Mouse (Mus musculus): ENCODE results near the gene Fermt1. TPM values are rescaled to one million over a fixed set of nuclear protein-coding genes. Genes with fewer than 3 reads are reported as not detected.

Fermt1 gene
- polyA plus RNA-seq, 1 experiment: 0.01 TPM

DNA sequence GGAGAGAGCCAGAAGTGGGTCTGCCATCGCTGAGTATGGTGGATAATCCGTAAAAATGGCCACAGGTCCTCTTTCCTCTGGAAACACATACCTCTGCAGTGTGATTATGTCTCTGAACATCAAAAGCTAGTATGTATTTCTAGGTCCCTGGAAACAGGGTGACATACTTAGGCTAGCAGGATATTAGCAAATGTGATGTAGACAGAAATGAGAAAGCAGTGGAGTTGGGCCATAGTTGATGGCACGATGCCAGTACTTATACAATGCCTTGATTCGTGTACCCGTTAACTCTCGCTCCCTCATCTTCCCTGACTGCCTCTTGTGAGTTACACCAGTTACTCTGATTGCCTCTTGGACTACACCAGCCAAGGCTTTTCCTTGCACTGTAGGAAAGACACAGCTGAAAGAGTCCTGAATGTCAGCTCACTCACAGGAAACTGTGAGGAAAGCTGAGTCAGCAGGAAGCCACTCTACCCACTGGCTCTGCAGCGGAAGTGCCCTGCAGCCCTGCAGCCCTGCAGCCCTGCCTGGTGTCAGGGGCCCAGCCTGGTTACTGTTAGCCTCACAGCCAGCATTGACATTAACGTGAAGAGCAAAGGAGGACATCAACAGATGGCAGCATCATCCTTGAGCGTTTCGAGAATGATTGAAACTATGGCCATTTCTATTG, 71.9 kb downstream of the Fermt1 start:
- TF ChIP-seq TAL1 (IDR thresholded peaks at IDR 0.05; ENCODE audit: low read length) (no peak), GATA1 (IDR thresholded peaks at IDR 0.05; ENCODE audit: low read length) (no peak)
- Histone ChIP-seq H3K36me3 (ENCODE audit: control insufficient read depth) (no peaks in the 10 kb centered on the region), H3K4me3 (replicated peaks) (no peak overlapping the region), H3K27me3 (ENCODE audit: control insufficient read depth) (peaks cover 19% of the 10 kb centered on the region), H3K9me3 (ENCODE audit: control insufficient read depth, low read length) (no peaks in the 10 kb centered on the region), H3K4me1 (ENCODE audit: control insufficient read depth) (no peaks in the 10 kb centered on the region)

DNA sequence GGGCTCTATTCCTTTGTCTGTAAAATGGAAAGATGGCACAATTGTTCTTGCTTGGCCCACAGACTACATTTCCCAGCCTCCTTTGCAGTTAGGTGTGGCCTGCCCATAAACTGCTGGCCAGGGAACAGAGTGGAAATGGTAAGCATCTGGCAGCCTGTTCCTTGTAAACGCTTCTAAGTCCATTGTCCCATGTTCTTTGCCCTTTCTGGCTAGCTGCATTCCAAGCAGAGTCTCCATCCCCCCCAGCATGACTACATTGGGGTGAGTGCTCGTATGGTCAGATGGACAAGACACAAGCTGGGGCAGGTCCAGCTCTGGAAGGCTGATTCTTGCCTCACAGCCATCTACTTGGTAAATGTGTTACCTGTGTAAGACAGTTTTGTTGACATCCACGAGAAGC, 74.0 kb downstream of the Fermt1 start:
- Histone ChIP-seq H3K4me3 (replicated peaks) (no peak overlapping the region), H3K36me3 (ENCODE audit: control insufficient read depth) (peaks cover 5% of the 10 kb centered on the region), H3K27me3 (ENCODE audit: control insufficient read depth) (no peaks in the 10 kb centered on the region), H3K9me3 (ENCODE audit: control insufficient read depth, low read length) (no peaks in the 10 kb centered on the region), H3K4me1 (ENCODE audit: control insufficient read depth) (no peaks in the 10 kb centered on the region)
- TF ChIP-seq GATA1 (IDR thresholded peaks at IDR 0.05; ENCODE audit: low read length): no peak
- TF ChIP-seq TAL1 (IDR thresholded peaks at IDR 0.05; ENCODE audit: low read length): no peak

DNA sequence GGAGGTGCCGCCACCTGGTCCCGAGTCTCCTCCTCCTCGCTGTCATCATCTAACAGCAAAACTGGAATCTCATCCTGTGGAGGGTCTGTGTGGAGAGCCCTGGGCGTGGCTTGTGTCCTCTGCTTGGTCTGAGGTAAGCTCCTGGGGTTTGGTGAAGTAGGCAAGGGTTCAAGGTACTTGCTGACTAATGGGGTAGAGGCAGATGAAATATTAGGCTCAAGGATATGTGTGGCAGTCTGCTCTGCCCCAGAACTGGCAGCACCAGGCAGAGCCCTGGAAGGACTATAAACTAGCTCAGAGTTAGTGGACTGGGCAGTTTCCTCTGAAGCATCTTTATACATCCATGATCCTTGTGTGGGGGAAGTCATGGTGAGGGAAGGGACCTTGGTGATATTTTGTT, 75.4 kb downstream of the Fermt1 start:
- no peak for TF ChIP-seq GATA1 (IDR thresholded peaks at IDR 0.05; ENCODE audit: low read length)
- no peak for TF ChIP-seq TAL1 (IDR thresholded peaks at IDR 0.05; ENCODE audit: low read length)
- H3K4me1 ChIP-seq (ENCODE audit: control insufficient read depth): no peaks in the 10 kb centered on the region

DNA sequence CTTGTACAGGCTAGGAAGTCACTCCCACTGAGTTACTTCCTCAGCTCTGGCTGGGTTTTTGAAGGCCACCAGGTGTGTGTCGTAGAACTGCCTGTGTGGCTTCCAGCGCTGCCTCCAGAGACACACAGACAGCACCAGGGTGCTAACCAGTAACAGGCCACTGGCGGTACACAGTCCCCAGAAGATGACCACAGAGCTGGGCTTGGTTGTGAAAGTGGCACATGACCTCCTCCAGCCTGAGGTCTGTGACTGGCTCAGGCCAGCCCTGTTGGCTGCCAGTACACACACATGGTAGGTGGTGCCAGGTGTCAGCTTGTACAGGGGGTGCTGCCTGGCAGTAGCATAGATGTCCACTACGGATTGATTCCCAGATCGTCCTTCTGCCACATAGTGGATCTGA, 76.0 kb downstream of the Fermt1 start:
- Histone ChIP-seq H3K36me3 (ENCODE audit: control insufficient read depth) (peaks cover 15% of the 10 kb centered on the region), H3K4me1 (ENCODE audit: control insufficient read depth) (no peaks in the 10 kb centered on the region)

More for the DNA sequence above, 75.4 kb downstream of the Fermt1 start:
- peaks cover 12% of the 10 kb centered on the region for H3K36me3 ChIP-seq (ENCODE audit: control insufficient read depth)
- H3K27me3 ChIP-seq (ENCODE audit: control insufficient read depth): no peaks in the 10 kb centered on the region
- no peak overlapping the region for H3K4me3 ChIP-seq (replicated peaks)
- H3K9me3 ChIP-seq (ENCODE audit: control insufficient read depth, low read length): no peaks in the 10 kb centered on the region

DNA sequence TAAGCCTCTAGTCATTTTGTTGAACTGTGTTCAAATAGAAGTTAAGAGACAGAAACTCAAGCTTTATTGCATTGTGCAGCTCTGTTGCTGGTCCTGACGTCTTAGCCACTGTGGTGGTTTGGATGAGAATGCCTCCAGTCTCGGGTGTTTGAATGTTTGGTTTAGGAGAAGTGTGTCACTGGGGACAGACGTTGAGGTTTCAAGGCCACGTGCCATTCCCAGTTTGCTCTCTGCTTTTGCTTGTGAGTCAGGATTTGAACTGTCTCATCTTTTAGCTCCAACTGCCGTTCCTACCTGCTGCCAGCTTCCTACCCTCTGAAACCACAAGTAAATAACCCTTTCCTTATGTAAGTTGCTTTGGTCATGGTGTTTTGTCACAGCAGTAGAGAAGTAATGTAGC, 78.2 kb downstream of the Fermt1 start:
- no peaks in the 10 kb centered on the region for H3K27me3 ChIP-seq (ENCODE audit: control insufficient read depth)
- TF ChIP-seq TAL1 (IDR thresholded peaks at IDR 0.05; ENCODE audit: low read length) (no peak), GATA1 (IDR thresholded peaks at IDR 0.05; ENCODE audit: low read length) (no peak)
- no peaks in the 10 kb centered on the region for H3K9me3 ChIP-seq (ENCODE audit: control insufficient read depth, low read length)
- H3K4me1 ChIP-seq (ENCODE audit: control insufficient read depth): no peaks in the 10 kb centered on the region
- H3K36me3 ChIP-seq (ENCODE audit: control insufficient read depth): peaks cover 24% of the 10 kb centered on the region
- H3K4me3 ChIP-seq (replicated peaks): no peak overlapping the region

More for the DNA sequence above, 76.0 kb downstream of the Fermt1 start:
- H3K27me3 ChIP-seq (ENCODE audit: control insufficient read depth): no peaks in the 10 kb centered on the region
- no peak overlapping the region for H3K4me3 ChIP-seq (replicated peaks)
- TF ChIP-seq GATA1 (IDR thresholded peaks at IDR 0.05; ENCODE audit: low read length) (no peak), TAL1 (IDR thresholded peaks at IDR 0.05; ENCODE audit: low read length) (no peak)
- H3K9me3 ChIP-seq (ENCODE audit: control insufficient read depth, low read length): no peaks in the 10 kb centered on the region

DNA sequence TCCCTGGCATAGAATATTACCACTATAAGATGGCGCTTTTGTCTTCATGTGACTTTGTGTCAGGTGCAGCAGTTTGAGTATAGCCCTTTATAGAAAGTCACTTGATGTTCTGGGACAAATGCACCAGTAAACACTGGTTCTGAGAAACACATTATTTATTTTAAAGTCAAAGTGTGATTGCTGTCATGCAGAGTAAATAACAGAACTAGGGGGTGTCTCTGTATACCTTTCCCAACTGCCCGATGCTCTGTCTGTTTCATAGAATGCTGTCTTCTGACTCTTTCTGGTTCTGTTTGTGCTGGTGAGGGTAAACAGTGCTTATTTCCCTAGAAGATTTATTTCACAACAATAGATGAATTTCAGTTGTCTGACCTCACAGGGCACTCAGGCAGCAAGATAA, 82.4 kb downstream of the Fermt1 start:
- H3K4me1 ChIP-seq (ENCODE audit: control insufficient read depth): no peaks in the 10 kb centered on the region
- TF ChIP-seq GATA1 (IDR thresholded peaks at IDR 0.05; ENCODE audit: low read length) (no peak), TAL1 (IDR thresholded peaks at IDR 0.05; ENCODE audit: low read length) (no peak)
- H3K4me3 ChIP-seq (replicated peaks): no peak overlapping the region

GRCm38 (mm10) chr2:132861456-132861855, 84.2 kb downstream of the Fermt1 start:
- Histone ChIP-seq H3K4me1 (ENCODE audit: control insufficient read depth) (no peaks in the 10 kb centered on the region), H3K36me3 (ENCODE audit: control insufficient read depth) (peaks cover 19% of the 10 kb centered on the region), H3K4me3 (replicated peaks) (no peak overlapping the region), H3K27me3 (ENCODE audit: control insufficient read depth) (no peaks in the 10 kb centered on the region), H3K9me3 (ENCODE audit: control insufficient read depth, low read length) (no peaks in the 10 kb centered on the region)
- no peak for TF ChIP-seq GATA1 (IDR thresholded peaks at IDR 0.05; ENCODE audit: low read length)
- TF ChIP-seq TAL1 (IDR thresholded peaks at IDR 0.05; ENCODE audit: low read length): no peak

More for the DNA sequence above, 82.4 kb downstream of the Fermt1 start:
- H3K9me3 ChIP-seq (ENCODE audit: control insufficient read depth, low read length): no peaks in the 10 kb centered on the region
- H3K27me3 ChIP-seq (ENCODE audit: control insufficient read depth): no peaks in the 10 kb centered on the region
- H3K36me3 ChIP-seq (ENCODE audit: control insufficient read depth): peaks cover 24% of the 10 kb centered on the region

DNA sequence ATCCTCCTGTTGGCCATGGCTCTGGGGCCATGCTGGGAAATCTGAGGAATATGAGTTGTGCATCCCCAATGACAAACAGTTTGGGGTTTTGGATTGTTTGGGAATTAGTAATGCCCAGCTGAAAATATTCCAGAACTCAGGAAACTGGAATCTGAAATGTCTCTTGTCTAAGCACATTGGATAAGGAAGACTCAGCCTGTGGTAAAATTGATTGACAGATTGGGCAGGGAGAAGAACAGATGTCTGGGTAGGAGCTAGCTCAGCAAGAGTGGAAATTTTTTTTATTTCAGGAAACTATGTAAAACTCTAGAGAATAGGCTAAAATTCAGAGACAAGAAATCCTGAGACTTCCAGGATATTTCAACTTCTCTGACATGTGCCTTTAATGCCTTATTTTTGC, 85.3 kb downstream of the Fermt1 start:
- Histone ChIP-seq H3K4me1 (ENCODE audit: control insufficient read depth) (no peaks in the 10 kb centered on the region), H3K27me3 (ENCODE audit: control insufficient read depth) (no peaks in the 10 kb centered on the region), H3K36me3 (ENCODE audit: control insufficient read depth) (peaks cover 14% of the 10 kb centered on the region), H3K4me3 (replicated peaks) (no peak overlapping the region), H3K9me3 (ENCODE audit: control insufficient read depth, low read length) (no peaks in the 10 kb centered on the region)
- no peak for TF ChIP-seq GATA1 (IDR thresholded peaks at IDR 0.05; ENCODE audit: low read length)
- TF ChIP-seq TAL1 (IDR thresholded peaks at IDR 0.05; ENCODE audit: low read length): no peak

- Histone ChIP-seq H3K4me3 (replicated peaks) (no peak overlapping the region), H3K27me3 (ENCODE audit: control insufficient read depth) (no peaks in the 10 kb centered on the region), H3K4me1 (ENCODE audit: control insufficient read depth) (peaks cover 10% of the 10 kb centered on the region), H3K36me3 (ENCODE audit: control insufficient read depth) (peaks cover 17% of the 10 kb centered on the region), H3K9me3 (ENCODE audit: control insufficient read depth, low read length) (no peaks in the 10 kb centered on the region)
- TF ChIP-seq TAL1 (IDR thresholded peaks at IDR 0.05; ENCODE audit: low read length): no peak
These were observed 89.4 kb downstream of the Fermt1 start for GRCm38 (mm10) chr2:132856333-132856732.

Other genes with a start within 250 kb of the Fermt1 start
- gene Chgb, start 164.6 kb downstream of the Fermt1 start, polyA plus RNA-seq (2012): 0.01 TPM in 1 of 2 replicates, not detected in the other
- gene Trmt6, start 129.9 kb downstream of the Fermt1 start, polyA plus RNA-seq (2012): 0.06 TPM in 2 replicates
- 0.08 and 0.13 TPM in 2 replicates for gene Mcm8, start 129.8 kb downstream of the Fermt1 start, polyA plus RNA-seq (2012)
- 1.4 and 1.9 TPM in 2 replicates for gene Crls1, start 99.2 kb downstream of the Fermt1 start, polyA plus RNA-seq (2012)
- gene Lrrn4, start 65.0 kb downstream of the Fermt1 start, polyA plus RNA-seq (2012): not detected in 2 replicates

Data from erythroblast, embryonic 14.5 days (primary cell).